Comparison of ENCODE assay signal across 9 mouse cellular contexts in the genomic region with DNA sequence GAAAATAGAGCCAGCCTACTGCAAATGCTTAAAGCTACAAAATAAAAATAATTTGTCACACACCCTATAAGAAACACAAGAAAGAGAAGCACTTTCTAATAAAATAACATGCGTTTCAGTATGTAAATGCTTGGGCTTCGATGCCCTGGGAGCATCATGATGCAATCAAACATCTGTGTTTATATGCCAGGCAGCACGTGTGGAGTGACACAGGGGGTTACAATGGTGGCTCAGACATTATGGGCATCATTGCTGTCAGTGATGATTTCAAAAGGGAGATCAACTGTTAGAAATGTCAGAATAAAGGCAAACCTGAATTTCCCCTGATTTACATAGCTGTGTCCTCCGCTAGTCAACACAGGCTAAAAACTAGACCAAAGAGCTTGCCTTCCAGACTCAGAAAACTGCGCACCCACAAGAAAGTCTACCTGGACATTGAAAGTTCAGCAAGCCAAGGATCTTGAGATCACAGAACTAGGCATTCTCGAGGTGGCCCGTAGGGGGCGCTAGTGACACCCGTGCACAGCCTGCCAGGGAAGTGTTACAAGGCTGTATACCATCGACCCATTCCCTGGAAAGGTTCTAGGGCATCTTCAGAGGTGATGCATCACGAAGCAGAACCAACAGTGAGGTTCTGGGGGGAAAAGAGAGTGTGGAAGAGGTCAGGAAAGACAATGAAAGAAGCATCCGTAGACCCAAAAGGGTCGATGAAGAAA. TPM values are rescaled to one million over a fixed set of nuclear protein-coding genes. Genes with fewer than 3 reads are reported as not detected.
DNase-seq lines count a peak whose midpoint lies in the region; ATAC-seq and TF ChIP-seq lines count a peak whose summit lies in the region.
"Had no signal": no experiment of that assay in that cellular context is flagged by ENCODE, and none has a peak within 500 bp of the region (broad histone marks: within the 10 kb centered on the region; RNA-seq: fewer than 3 reads in every experiment).

No protein-coding gene starts in this region.

- H3K4me1 ChIP-seq in hindbrain, embryonic 11.5 days (replicated peaks; ENCODE audit: control insufficient read depth, insufficient read depth, low read length), result no peaks in the 10 kb centered on the region
- peaks cover 3% of the 10 kb centered on the region for H3K4me1 ChIP-seq in hindbrain, embryonic 12.5 days
- peaks cover 14% of the 10 kb centered on the region for H3K4me1 ChIP-seq in forebrain, embryonic 13.5 days

- H3K4me2 ChIP-seq in hindbrain, embryonic 11.5 days (replicated peaks; ENCODE audit: low read depth, low read length), result no peak overlapping the region
- no peak overlapping the region for H3K4me2 ChIP-seq in hindbrain, embryonic 12.5 days (replicated peaks)
- no peak overlapping the region for H3K4me2 ChIP-seq in forebrain, embryonic 13.5 days

- no peaks in the 10 kb centered on the region for H3K79me2 ChIP-seq in C2C12 (ENCODE audit: control insufficient read depth, insufficient read depth)

- DNase-seq in hindbrain, embryonic 11.5 days (ENCODE audit: low spot score), result peak; percentile 42
- peak; percentile 23 for DNase-seq in adrenal gland, adult 2 months
- peak; percentile 66 for DNase-seq in testis, postnatal 14 days (ENCODE audit: low spot score)
- DNase-seq in embryo, embryonic 11 days, result no peak

- H3K9ac ChIP-seq in hindbrain, embryonic 11.5 days (ENCODE audit: low read depth, low read length), result no peak overlapping the region
- no peak overlapping the region for H3K9ac ChIP-seq in hindbrain, embryonic 12.5 days
- no peak overlapping the region for H3K9ac ChIP-seq in forebrain, embryonic 13.5 days

- H3K79me3 ChIP-seq in C2C12 (ENCODE audit: low read depth), result no peaks in the 10 kb centered on the region

- 48% methylated on average over 13 of the region's 13 CpGs for WGBS in hindbrain, embryonic 11.5 days
- 50% methylated on average over 13 of the region's 13 CpGs for WGBS in hindbrain, embryonic 12.5 days
- 53% methylated on average over 13 of the region's 13 CpGs for WGBS in forebrain, embryonic 13.5 days

- H3K36me3 ChIP-seq in hindbrain, embryonic 11.5 days (ENCODE audit: control insufficient read depth, insufficient read depth, low read length), result no peaks in the 10 kb centered on the region
- no peaks in the 10 kb centered on the region for H3K36me3 ChIP-seq in hindbrain, embryonic 12.5 days
- no peaks in the 10 kb centered on the region for H3K36me3 ChIP-seq in C2C12 (ENCODE audit: control insufficient read depth, insufficient read depth)
- H3K36me3 ChIP-seq in forebrain, embryonic 13.5 days (ENCODE audit: poor library complexity, severe bottlenecking), result no peaks in the 10 kb centered on the region

- peak; percentile 52 for TF ChIP-seq CTCF in C2C12 (IDR thresholded peaks at IDR 0.05; ENCODE audit: control insufficient read depth, insufficient read depth, insufficient read length)

- H3K4me3 ChIP-seq in hindbrain, embryonic 11.5 days (ENCODE audit: low read depth, low read length), result no peak overlapping the region
- H3K4me3 ChIP-seq in hindbrain, embryonic 12.5 days, result no peak overlapping the region
- H3K4me3 ChIP-seq in C2C12 (ENCODE audit: insufficient read depth, poor library complexity, severe bottlenecking), result no peak overlapping the region
- no peak overlapping the region for H3K4me3 ChIP-seq in forebrain, embryonic 13.5 days
- H3K4me3 ChIP-seq: megakaryocyte, embryonic 14.5 days had no signal

- no peak overlapping the region for H3K27ac ChIP-seq in hindbrain, embryonic 11.5 days (ENCODE audit: low read depth, low read length)
- H3K27ac ChIP-seq in hindbrain, embryonic 12.5 days, result no peak overlapping the region
- no peak overlapping the region for H3K27ac ChIP-seq in forebrain, embryonic 13.5 days

- no peak for ATAC-seq in hindbrain, embryonic 11.5 days (ENCODE audit: low FRiP score)
- no peak for ATAC-seq in hindbrain, embryonic 12.5 days (ENCODE audit: low FRiP score)
- 0 out of 2 replicates have a peak, but pooled peaks have one; percentile 57 for ATAC-seq in granulocyte monocyte progenitor cell, adult 5-6 weeks (replicated peaks; ENCODE audit: poor library complexity, severe bottlenecking)
- no peak for ATAC-seq in forebrain, embryonic 13.5 days

- no peak overlapping the region for H3ac ChIP-seq in C2C12 (ENCODE audit: control insufficient read depth, insufficient read length, low read depth)

- no peaks in the 10 kb centered on the region for H3K9me3 ChIP-seq in hindbrain, embryonic 11.5 days (ENCODE audit: control insufficient read depth, low read length)
- no peaks in the 10 kb centered on the region for H3K9me3 ChIP-seq in hindbrain, embryonic 12.5 days (replicated peaks)
- no peaks in the 10 kb centered on the region for H3K9me3 ChIP-seq in forebrain, embryonic 13.5 days (replicated peaks)
- H3K9me3 ChIP-seq: megakaryocyte, embryonic 14.5 days had no signal

- no peaks in the 10 kb centered on the region for H3K27me3 ChIP-seq in hindbrain, embryonic 11.5 days (ENCODE audit: control insufficient read depth, insufficient read depth, low read length)
- no peaks in the 10 kb centered on the region for H3K27me3 ChIP-seq in hindbrain, embryonic 12.5 days
- H3K27me3 ChIP-seq in C2C12 (ENCODE audit: control insufficient read depth, insufficient read depth, insufficient read length), result no peaks in the 10 kb centered on the region
- H3K27me3 ChIP-seq in forebrain, embryonic 13.5 days, result no peaks in the 10 kb centered on the region

TF ChIP-seq in C2C12, 6 proteins besides CTCF, POLR2A, EP300 and RAD21:
- TF ChIP-seq MYOG (IDR thresholded peaks at IDR 0.05; ENCODE audit: control insufficient read depth, extremely low read depth, insufficient read length) (no peak), MAX (IDR thresholded peaks at IDR 0.05) (no peak), CEBPB (IDR thresholded peaks at IDR 0.05; ENCODE audit: low read depth) (no peak), MYOD1 (IDR thresholded peaks at IDR 0.05; ENCODE audit: control insufficient read depth, insufficient read length, low read depth) (no peak), USF1 (IDR thresholded peaks at IDR 0.05; ENCODE audit: low read depth) (no peak), FOSL1 (IDR thresholded peaks at IDR 0.05; ENCODE audit: insufficient read depth, low read length, poor library complexity, severe bottlenecking) (no peak)

RNA-seq across cellular contexts. Expression of a gene that starts 35.0 kb away (rescaled TPM):
- not detected in 2 replicates for polyA plus RNA-seq in hindbrain, embryonic 11.5 days (2014; fragmentation: Nextera tagmentation; extraction: Ambion mirVana)
- 0.25 and 0.40 TPM in 2 replicates for polyA plus RNA-seq in hindbrain, embryonic 12.5 days (2016; fragmentation: Nextera tagmentation; extraction: Ambion mirVana)
- polyA plus RNA-seq in C2C12 (2012; fragmentation: generic; extraction: Trizol), result 0.21 TPM
- not detected for total RNA-seq in adrenal gland, adult 2 months (2021)
- 0.06 and 0.07 TPM in 2 replicates for polyA plus RNA-seq in adrenal gland, adult 2 months (2012; rRNA removed)
- not detected in 2 replicates for total RNA-seq in granulocyte monocyte progenitor cell, adult 5-6 weeks (2014; fragmentation: Nextera tagmentation)
- total RNA-seq in granulocyte monocyte progenitor cell, adult 5-6 weeks (2017), result 0.41 and 1.1 TPM in 2 replicates
- 0.23 and 0.31 TPM in 2 replicates for polyA plus RNA-seq in forebrain, embryonic 13.5 days (2015; fragmentation: Nextera tagmentation; extraction: Ambion mirVana)

RNA-seq across cellular contexts. Expression of a gene that starts 39.5 kb away (rescaled TPM):
- 158 and 171 TPM in 2 replicates for polyA plus RNA-seq in hindbrain, embryonic 11.5 days (2014; fragmentation: Nextera tagmentation; extraction: Ambion mirVana)
- 98.6 and 104 TPM in 2 replicates for polyA plus RNA-seq in hindbrain, embryonic 12.5 days (2016; fragmentation: Nextera tagmentation; extraction: Ambion mirVana)
- polyA plus RNA-seq in C2C12 (2012; fragmentation: generic; extraction: Trizol), result 156 TPM
- 1 to 10 TPM; 1.7 to 2.8 TPM for total RNA-seq in adrenal gland, adult 2 months (2021)
- polyA plus RNA-seq in adrenal gland, adult 2 months (2012; rRNA removed), result 2.7 and 3.0 TPM in 2 replicates
- 7.5 and 14.4 TPM in 2 replicates for total RNA-seq in granulocyte monocyte progenitor cell, adult 5-6 weeks (2014; fragmentation: Nextera tagmentation)
- 12.4 and 17.0 TPM in 2 replicates for total RNA-seq in granulocyte monocyte progenitor cell, adult 5-6 weeks (2017)
- polyA plus RNA-seq in forebrain, embryonic 13.5 days (2015; fragmentation: Nextera tagmentation; extraction: Ambion mirVana), result 155 and 171 TPM in 2 replicates

Comparison
In these comparisons a context has a peak if more than half of its experiments do, and no peak if none do; other contexts are left out.
1. RNA of a gene that starts 39.5 kb away (polyA plus RNA-seq): 158 to 171 TPM in hindbrain, embryonic 11.5 days, 156 TPM in C2C12 (single experiment), 155 to 171 TPM in forebrain, embryonic 13.5 days and 98.6 to 104 TPM in hindbrain, embryonic 12.5 days; 2.7 to 3.0 TPM in adrenal gland, adult 2 months; every median in the first group is over 10 times any median in the second.